10 mouse cellular contexts compared by ENCODE assay signal in genomic region chr7:19751070-19751383, GRCm38 (mm10). TPM values are rescaled to one million over a fixed set of nuclear protein-coding genes. Genes with fewer than 3 reads are reported as not detected.
DNase-seq lines count a peak whose midpoint lies in the region; ATAC-seq and TF ChIP-seq lines count a peak whose summit lies in the region.
"Had no signal": no experiment of that assay in that cellular context is flagged by ENCODE, and none has a peak within 500 bp of the region (broad histone marks: within the 10 kb centered on the region; RNA-seq: fewer than 3 reads in every experiment).

No protein-coding gene starts in this region.

- H3K4me3 ChIP-seq in hindbrain, embryonic 15.5 days: 0 out of 2 replicates have a peak overlapping the region, but pooled peaks have one; percentile 82
- no peak overlapping the region for H3K4me3 ChIP-seq in hindbrain, embryonic 13.5 days
- H3K4me3 ChIP-seq in midbrain, embryonic 16.5 days (ENCODE audit: low read depth, low read length): no peak overlapping the region
- H3K4me3 ChIP-seq in midbrain, embryonic 11.5 days (ENCODE audit: low read depth, low read length): no peak overlapping the region
- no peak overlapping the region for H3K4me3 ChIP-seq in stomach, postnatal 0 days (ENCODE audit: low read depth, low read length)

- no peak overlapping the region for H3K9ac ChIP-seq in hindbrain, embryonic 15.5 days
- no peak overlapping the region for H3K9ac ChIP-seq in hindbrain, embryonic 13.5 days
- no peak overlapping the region for H3K9ac ChIP-seq in midbrain, embryonic 16.5 days (ENCODE audit: low read depth, low read length)
- H3K9ac ChIP-seq in midbrain, embryonic 11.5 days (ENCODE audit: low read length): no peak overlapping the region
- no peak overlapping the region for H3K9ac ChIP-seq in stomach, postnatal 0 days (ENCODE audit: low read length)

- H3K9me3 ChIP-seq in hindbrain, embryonic 15.5 days: no peaks in the 10 kb centered on the region
- H3K9me3 ChIP-seq in hindbrain, embryonic 13.5 days: no peaks in the 10 kb centered on the region
- H3K9me3 ChIP-seq in midbrain, embryonic 16.5 days (replicated peaks; ENCODE audit: control insufficient read depth, low read length, poor library complexity, severe bottlenecking): no peaks in the 10 kb centered on the region
- no peaks in the 10 kb centered on the region for H3K9me3 ChIP-seq in midbrain, embryonic 11.5 days (ENCODE audit: control insufficient read depth, low read length)
- H3K9me3 ChIP-seq in stomach, postnatal 0 days (ENCODE audit: control insufficient read depth, low read length): no peaks in the 10 kb centered on the region
- H3K9me3 ChIP-seq: limb, embryonic 13.5 days had no signal

- H3K27me3 ChIP-seq in hindbrain, embryonic 15.5 days: no peaks in the 10 kb centered on the region
- H3K27me3 ChIP-seq in hindbrain, embryonic 13.5 days: no peaks in the 10 kb centered on the region
- H3K27me3 ChIP-seq in midbrain, embryonic 16.5 days (ENCODE audit: control insufficient read depth, insufficient read depth, low read depth, low read length): no peaks in the 10 kb centered on the region
- no peaks in the 10 kb centered on the region for H3K27me3 ChIP-seq in midbrain, embryonic 11.5 days (ENCODE audit: control insufficient read depth, insufficient read depth, low read length)
- H3K27me3 ChIP-seq in stomach, postnatal 0 days (ENCODE audit: control insufficient read depth, insufficient read depth, low read length): no peaks in the 10 kb centered on the region
- H3K27me3 ChIP-seq: limb, embryonic 13.5 days had no signal

- H3K4me2 ChIP-seq in hindbrain, embryonic 15.5 days: peak overlapping the region; percentile 83; the same call in 1 of the 2 replicates
- no peak overlapping the region for H3K4me2 ChIP-seq in hindbrain, embryonic 13.5 days
- H3K4me2 ChIP-seq in midbrain, embryonic 16.5 days (ENCODE audit: low read length): peak overlapping the region; percentile 89
- H3K4me2 ChIP-seq in midbrain, embryonic 11.5 days: no peak overlapping the region
- no peak overlapping the region; the same call in 1 of the 2 replicates for H3K4me2 ChIP-seq in stomach, postnatal 0 days (replicated peaks; ENCODE audit: low read depth)

- no peak overlapping the region for H3K27ac ChIP-seq in hindbrain, embryonic 15.5 days (replicated peaks)
- no peak overlapping the region for H3K27ac ChIP-seq in hindbrain, embryonic 13.5 days
- no peak overlapping the region for H3K27ac ChIP-seq in midbrain, embryonic 16.5 days (ENCODE audit: low read length)
- H3K27ac ChIP-seq in midbrain, embryonic 11.5 days (ENCODE audit: low read depth, low read length): no peak overlapping the region
- peak overlapping the region; percentile 37 for H3K27ac ChIP-seq in stomach, postnatal 0 days (replicated peaks)

- no peak for DNase-seq in midbrain, embryonic 11.5 days (ENCODE audit: low spot score, missing footprints)
- DNase-seq in heart, postnatal 4 days: peak; percentile 35
- peak; percentile 27 for DNase-seq in stomach, postnatal 0 days (ENCODE audit: low spot score)
- DNase-seq: cerebellum, postnatal 25 days; gastrocnemius, postnatal 36 days had no signal

- WGBS in hindbrain, embryonic 15.5 days: 63% methylated on average over 4 of the region's 4 CpGs
- WGBS in hindbrain, embryonic 13.5 days: 58% methylated on average over 4 of the region's 4 CpGs
- WGBS in midbrain, embryonic 16.5 days: 57% methylated on average over 4 of the region's 4 CpGs
- 68% methylated on average over 4 of the region's 4 CpGs for WGBS in midbrain, embryonic 11.5 days
- 41% methylated on average over 4 of the region's 4 CpGs for WGBS in stomach, postnatal 0 days

- ATAC-seq in hindbrain, embryonic 15.5 days (ENCODE audit: low FRiP score, low read depth): no peak
- ATAC-seq in hindbrain, embryonic 13.5 days (ENCODE audit: low FRiP score): no peak
- no peak for ATAC-seq in midbrain, embryonic 16.5 days
- no peak for ATAC-seq in midbrain, embryonic 11.5 days (ENCODE audit: low FRiP score)
- no peak for ATAC-seq in stomach, postnatal 0 days (ENCODE audit: low FRiP score, low TSS enrichment)
- no peak for ATAC-seq in erythroblast, adult 5-6 weeks (replicated peaks; ENCODE audit: low FRiP score, poor library complexity, severe bottlenecking)

- H3K36me3 ChIP-seq in hindbrain, embryonic 15.5 days: no peaks in the 10 kb centered on the region
- no peaks in the 10 kb centered on the region for H3K36me3 ChIP-seq in hindbrain, embryonic 13.5 days
- no peaks in the 10 kb centered on the region for H3K36me3 ChIP-seq in midbrain, embryonic 16.5 days (ENCODE audit: control insufficient read depth, insufficient read depth, low read length)
- H3K36me3 ChIP-seq in midbrain, embryonic 11.5 days (ENCODE audit: control insufficient read depth, insufficient read depth, low read length): no peaks in the 10 kb centered on the region
- no peaks in the 10 kb centered on the region for H3K36me3 ChIP-seq in stomach, postnatal 0 days (ENCODE audit: control insufficient read depth, insufficient read depth, low read length)
- H3K36me3 ChIP-seq: limb, embryonic 13.5 days had no signal

- peaks cover 32% of the 10 kb centered on the region for H3K4me1 ChIP-seq in hindbrain, embryonic 15.5 days (replicated peaks)
- peaks cover 32% of the 10 kb centered on the region for H3K4me1 ChIP-seq in hindbrain, embryonic 13.5 days (replicated peaks)
- peaks cover 32% of the 10 kb centered on the region for H3K4me1 ChIP-seq in midbrain, embryonic 16.5 days (ENCODE audit: control insufficient read depth, insufficient read depth, low read length)
- peaks cover 22% of the 10 kb centered on the region for H3K4me1 ChIP-seq in midbrain, embryonic 11.5 days (ENCODE audit: control insufficient read depth, insufficient read depth, low read length)
- H3K4me1 ChIP-seq in stomach, postnatal 0 days (replicated peaks; ENCODE audit: control insufficient read depth, insufficient read depth): peaks cover 9% of the 10 kb centered on the region; the same call in 1 of the 2 replicates

- TF ChIP-seq CTCF in stomach, postnatal 0 days (IDR thresholded peaks at IDR 0.05; ENCODE audit: low read depth): no peak

- no peak for TF ChIP-seq EP300 in stomach, postnatal 0 days (optimal IDR thresholded peaks at IDR 0.05)

RNA-seq across cellular contexts. Expression of gene Nectin2, which starts 0.7 kb away (rescaled TPM):
- polyA plus RNA-seq in hindbrain, embryonic 15.5 days (2015; fragmentation: Nextera tagmentation; extraction: Ambion mirVana): 58.9 and 60.4 TPM in 2 replicates
- 49.1 and 49.8 TPM in 2 replicates for polyA plus RNA-seq in hindbrain, embryonic 13.5 days (2015; fragmentation: Nextera tagmentation; extraction: Ambion mirVana)
- 55.3 and 56.7 TPM in 2 replicates for polyA plus RNA-seq in midbrain, embryonic 16.5 days (2015; fragmentation: Nextera tagmentation; extraction: Ambion mirVana)
- polyA plus RNA-seq in midbrain, embryonic 11.5 days (2014; fragmentation: Nextera tagmentation; extraction: Ambion mirVana): 48.0 and 52.8 TPM in 2 replicates
- 10 to 100 TPM; 41.7 to 45.4 TPM for total RNA-seq in heart, postnatal 4 days (2021)
- polyA plus RNA-seq in stomach, postnatal 0 days (2015; fragmentation: Nextera tagmentation; extraction: Ambion mirVana): 82.2 and 83.8 TPM in 2 replicates
- total RNA-seq in erythroblast, adult 5-6 weeks (2015; ENCODE audit: low replicate concordance): not detected in 2 replicates
- 1.0 TPM in 1 of 2 replicates, not detected in the other for total RNA-seq in erythroblast, adult 5-6 weeks (2017; ENCODE audit: low replicate concordance)

RNA-seq across cellular contexts. Expression of gene Bcam, which starts 19.8 kb away (rescaled TPM):
- polyA plus RNA-seq in hindbrain, embryonic 15.5 days (2015; fragmentation: Nextera tagmentation; extraction: Ambion mirVana): 20.0 and 20.7 TPM in 2 replicates
- polyA plus RNA-seq in hindbrain, embryonic 13.5 days (2015; fragmentation: Nextera tagmentation; extraction: Ambion mirVana): 8.1 and 10.7 TPM in 2 replicates
- 10.5 and 14.0 TPM in 2 replicates for polyA plus RNA-seq in midbrain, embryonic 16.5 days (2015; fragmentation: Nextera tagmentation; extraction: Ambion mirVana)
- polyA plus RNA-seq in midbrain, embryonic 11.5 days (2014; fragmentation: Nextera tagmentation; extraction: Ambion mirVana): 11.7 and 13.2 TPM in 2 replicates
- 100 to 1,000 TPM; 263 to 285 TPM for total RNA-seq in heart, postnatal 4 days (2021)
- polyA plus RNA-seq in stomach, postnatal 0 days (2015; fragmentation: Nextera tagmentation; extraction: Ambion mirVana): 87.5 and 103 TPM in 2 replicates
- total RNA-seq in erythroblast, adult 5-6 weeks (2015; ENCODE audit: low replicate concordance): not detected in 2 replicates
- not detected in 2 replicates for total RNA-seq in erythroblast, adult 5-6 weeks (2017; ENCODE audit: low replicate concordance)

RNA-seq across cellular contexts. Expression of gene Tomm40, which starts 35.8 kb away (rescaled TPM):
- 155 and 158 TPM in 2 replicates for polyA plus RNA-seq in hindbrain, embryonic 15.5 days (2015; fragmentation: Nextera tagmentation; extraction: Ambion mirVana)
- polyA plus RNA-seq in hindbrain, embryonic 13.5 days (2015; fragmentation: Nextera tagmentation; extraction: Ambion mirVana): 119 and 124 TPM in 2 replicates
- 113 and 118 TPM in 2 replicates for polyA plus RNA-seq in midbrain, embryonic 16.5 days (2015; fragmentation: Nextera tagmentation; extraction: Ambion mirVana)
- polyA plus RNA-seq in midbrain, embryonic 11.5 days (2014; fragmentation: Nextera tagmentation; extraction: Ambion mirVana): 113 and 138 TPM in 2 replicates
- total RNA-seq in heart, postnatal 4 days (2021): 100 to 1,000 TPM; 147 to 153 TPM
- 98.0 and 105 TPM in 2 replicates for polyA plus RNA-seq in stomach, postnatal 0 days (2015; fragmentation: Nextera tagmentation; extraction: Ambion mirVana)
- total RNA-seq in erythroblast, adult 5-6 weeks (2015; ENCODE audit: low replicate concordance): 6.5 and 8.2 TPM in 2 replicates
- total RNA-seq in erythroblast, adult 5-6 weeks (2017; ENCODE audit: low replicate concordance): 3.4 and 9.6 TPM in 2 replicates

RNA-seq across cellular contexts. Expression of gene Cblc, which starts 45.6 kb away (rescaled TPM):
- 0.37 TPM in 1 of 2 replicates, not detected in the other for polyA plus RNA-seq in hindbrain, embryonic 15.5 days (2015; fragmentation: Nextera tagmentation; extraction: Ambion mirVana)
- not detected in 2 replicates for polyA plus RNA-seq in hindbrain, embryonic 13.5 days (2015; fragmentation: Nextera tagmentation; extraction: Ambion mirVana)
- 0.44 and 0.49 TPM in 2 replicates for polyA plus RNA-seq in midbrain, embryonic 16.5 days (2015; fragmentation: Nextera tagmentation; extraction: Ambion mirVana)
- not detected in 2 replicates for polyA plus RNA-seq in midbrain, embryonic 11.5 days (2014; fragmentation: Nextera tagmentation; extraction: Ambion mirVana)
- not detected for total RNA-seq in heart, postnatal 4 days (2021)
- 44.4 and 48.5 TPM in 2 replicates for polyA plus RNA-seq in stomach, postnatal 0 days (2015; fragmentation: Nextera tagmentation; extraction: Ambion mirVana)
- total RNA-seq in erythroblast, adult 5-6 weeks (2015; ENCODE audit: low replicate concordance): not detected in 2 replicates
- total RNA-seq in erythroblast, adult 5-6 weeks (2017; ENCODE audit: low replicate concordance): not detected in 2 replicates
- total RNA-seq: gastrocnemius, postnatal 36 days had no signal

RNA-seq across cellular contexts. Expression of gene Apoe, which starts 52.0 kb away (rescaled TPM):
- 624 and 744 TPM in 2 replicates for polyA plus RNA-seq in hindbrain, embryonic 15.5 days (2015; fragmentation: Nextera tagmentation; extraction: Ambion mirVana)
- polyA plus RNA-seq in hindbrain, embryonic 13.5 days (2015; fragmentation: Nextera tagmentation; extraction: Ambion mirVana): 339 and 374 TPM in 2 replicates
- polyA plus RNA-seq in midbrain, embryonic 16.5 days (2015; fragmentation: Nextera tagmentation; extraction: Ambion mirVana): 350 and 686 TPM in 2 replicates
- 180 and 196 TPM in 2 replicates for polyA plus RNA-seq in midbrain, embryonic 11.5 days (2014; fragmentation: Nextera tagmentation; extraction: Ambion mirVana)
- total RNA-seq in heart, postnatal 4 days (2021): 100 to 1,000 TPM; 198 to 213 TPM
- 383 and 436 TPM in 2 replicates for polyA plus RNA-seq in stomach, postnatal 0 days (2015; fragmentation: Nextera tagmentation; extraction: Ambion mirVana)
- 53.0 and 57.3 TPM in 2 replicates for total RNA-seq in erythroblast, adult 5-6 weeks (2015; ENCODE audit: low replicate concordance)
- total RNA-seq in erythroblast, adult 5-6 weeks (2017; ENCODE audit: low replicate concordance): 220 and 224 TPM in 2 replicates

Comparison
In these comparisons a context has a peak if more than half of its experiments do, and no peak if none do; other contexts are left out.
1. H3K4me2 ChIP-seq: peak in hindbrain, embryonic 15.5 days (single experiment) and midbrain, embryonic 16.5 days (single experiment); none in hindbrain, embryonic 13.5 days (single experiment), midbrain, embryonic 11.5 days (single experiment) and stomach, postnatal 0 days (single experiment).